In the genomic region with DNA sequence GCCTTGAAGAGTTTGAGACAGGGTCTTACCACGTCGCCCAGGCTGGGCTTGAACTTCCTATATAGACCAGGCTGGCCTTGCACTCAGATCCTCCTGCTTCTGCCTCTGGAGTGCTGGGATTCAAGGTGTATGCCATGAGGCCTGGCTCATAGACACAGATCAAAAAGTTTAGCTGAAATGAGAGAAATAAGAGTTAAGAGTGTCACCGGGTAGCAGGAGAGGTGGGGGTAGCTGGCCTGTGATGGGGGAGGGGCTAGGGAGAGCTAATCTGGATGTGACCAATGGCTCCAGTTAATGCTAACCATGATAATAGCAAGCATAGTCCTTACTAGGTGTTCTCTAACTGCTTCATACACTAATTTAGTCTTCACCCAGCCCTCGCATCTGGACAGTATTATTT, we compare ENCODE assay signal across 11 mouse cellular contexts. TPM values are rescaled to one million over a fixed set of nuclear protein-coding genes. Genes with fewer than 3 reads are reported as not detected.
DNase-seq lines count a peak whose midpoint lies in the region; ATAC-seq and TF ChIP-seq lines count a peak whose summit lies in the region.
"Had no signal": no experiment of that assay in that cellular context is flagged by ENCODE, and none has a peak within 500 bp of the region (broad histone marks: within the 10 kb centered on the region; RNA-seq: fewer than 3 reads in every experiment).

No protein-coding gene starts in this region.

- intact Hi-C loops in heart, postnatal 25 days (cut with DNase I): no loop called here

- peak overlapping the region; percentile 33; the same call in 1 of the 2 replicates for H3K27ac ChIP-seq in kidney, postnatal 0 days
- no peak overlapping the region for H3K27ac ChIP-seq in intestine, postnatal 0 days (ENCODE audit: low read depth, low read length)
- H3K27ac ChIP-seq: embryonic facial prominence, embryonic 12.5 days had no signal

- H3K9ac ChIP-seq in kidney, postnatal 0 days (ENCODE audit: low read depth, low read length): no peak overlapping the region
- no peak overlapping the region for H3K9ac ChIP-seq in intestine, postnatal 0 days (ENCODE audit: low read depth, low read length)
- H3K9ac ChIP-seq: embryonic facial prominence, embryonic 12.5 days had no signal

- H3K36me3 ChIP-seq in kidney, postnatal 0 days (ENCODE audit: insufficient read depth, low read length): no peaks in the 10 kb centered on the region
- no peaks in the 10 kb centered on the region for H3K36me3 ChIP-seq in intestine, postnatal 0 days (ENCODE audit: control insufficient read depth, insufficient read depth)
- H3K36me3 ChIP-seq: embryonic facial prominence, embryonic 12.5 days had no signal

- no peaks in the 10 kb centered on the region for H3K9me3 ChIP-seq in kidney, postnatal 0 days (replicated peaks; ENCODE audit: low read length)
- H3K9me3 ChIP-seq in intestine, postnatal 0 days (ENCODE audit: control insufficient read depth): no peaks in the 10 kb centered on the region
- H3K9me3 ChIP-seq: embryonic facial prominence, embryonic 12.5 days had no signal

- TF ChIP-seq CTCF in kidney, postnatal 0 days (IDR thresholded peaks at IDR 0.05; ENCODE audit: low read depth): no peak
- no peak for TF ChIP-seq CTCF in intestine, postnatal 0 days (IDR thresholded peaks at IDR 0.05; ENCODE audit: low read depth)

- H3K4me3 ChIP-seq in kidney, postnatal 0 days (replicated peaks; ENCODE audit: low read depth, low read length): no peak overlapping the region
- no peak overlapping the region for H3K4me3 ChIP-seq in intestine, postnatal 0 days (ENCODE audit: low read depth, low read length)

- H3K27me3 ChIP-seq in kidney, postnatal 0 days (ENCODE audit: insufficient read depth, low read length): no peaks in the 10 kb centered on the region
- H3K27me3 ChIP-seq in intestine, postnatal 0 days (replicated peaks; ENCODE audit: control insufficient read depth, insufficient read depth, low read length): no peaks in the 10 kb centered on the region
- H3K27me3 ChIP-seq: embryonic facial prominence, embryonic 12.5 days had no signal

- no peak for ATAC-seq in kidney, postnatal 0 days (replicated peaks; ENCODE audit: low FRiP score, low read depth)
- no peak for ATAC-seq in intestine, postnatal 0 days

- DNase-seq in heart, adult 11 months: peak; percentile 77
- no peak for DNase-seq in heart, postnatal 25 days (ENCODE audit: low spot score)
- DNase-seq in kidney, postnatal 0 days (ENCODE audit: low spot score): no peak
- no peak for DNase-seq in kidney, postnatal 36 days
- DNase-seq in 416B (ENCODE audit: low read depth): peak; percentile 60
- DNase-seq in thymus, postnatal 25 days: no peak
- DNase-seq in spleen, adult 12 weeks (ENCODE audit: low spot score): no peak
- DNase-seq: cerebellum, adult 11-12 months; thymus, postnatal 4 days had no signal

- 0 out of 2 replicates have a peak, but pooled peaks cover 11% of the 10 kb centered on the region for H3K4me1 ChIP-seq in kidney, postnatal 0 days (replicated peaks; ENCODE audit: insufficient read depth, low read length)
- H3K4me1 ChIP-seq in intestine, postnatal 0 days (replicated peaks; ENCODE audit: control insufficient read depth, insufficient read depth, low read length): no peaks in the 10 kb centered on the region

- H3K4me2 ChIP-seq in kidney, postnatal 0 days (ENCODE audit: low read length): peak overlapping the region; percentile 82; the same call in 1 of the 2 replicates
- H3K4me2 ChIP-seq in intestine, postnatal 0 days (replicated peaks; ENCODE audit: low read depth): peak overlapping the region; percentile 93

- WGBS in kidney, postnatal 0 days: 68% methylated on average over 4 of the region's 4 CpGs
- 77% methylated on average over 4 of the region's 4 CpGs for WGBS in intestine, postnatal 0 days

RNA-seq across cellular contexts. Expression of gene Gnptab, which starts 2.4 kb away (rescaled TPM):
- 10 to 100 TPM; 25.5 to 29.9 TPM for total RNA-seq in heart, postnatal 25 days (2021)
- polyA plus RNA-seq in kidney, postnatal 0 days (2015; fragmentation: Nextera tagmentation; extraction: Ambion mirVana): 9.0 and 10.2 TPM in 2 replicates
- 6.2 and 6.7 TPM in 2 replicates for polyA plus RNA-seq in intestine, postnatal 0 days (2015; fragmentation: Nextera tagmentation; extraction: Ambion mirVana)

RNA-seq across cellular contexts. Expression of gene Dram1, which starts 2.4 kb away (rescaled TPM):
- 1 to 10 TPM; 3.8 to 4.1 TPM for total RNA-seq in heart, postnatal 25 days (2021)
- polyA plus RNA-seq in kidney, postnatal 0 days (2015; fragmentation: Nextera tagmentation; extraction: Ambion mirVana): 5.6 and 5.9 TPM in 2 replicates
- polyA plus RNA-seq in intestine, postnatal 0 days (2015; fragmentation: Nextera tagmentation; extraction: Ambion mirVana): 2.0 and 2.1 TPM in 2 replicates

Comparison
In these comparisons a context has a peak if more than half of its experiments do, and no peak if none do; other contexts are left out.
1. DNase-seq: peak in heart, adult 11 months (single experiment) and 416B (single experiment); none in heart, postnatal 25 days (single experiment), kidney, postnatal 0 days (single experiment), kidney, postnatal 36 days (0 of 2), thymus, postnatal 25 days (single experiment) and spleen, adult 12 weeks (single experiment).